ENCODE assay signal across 8 mouse cellular contexts in genomic region chr2:79646237-79646688, GRCm38 (mm10). TPM values are rescaled to one million over a fixed set of nuclear protein-coding genes. Genes with fewer than 3 reads are reported as not detected.
DNase-seq lines count a peak whose midpoint lies in the region.

No protein-coding gene starts in this region.

- peak; percentile 70 for DNase-seq in layer of hippocampus, adult 11-12 months (ENCODE audit: low spot score)
- no peak for DNase-seq in layer of hippocampus, adult 8-10 months (ENCODE audit: low spot score in 2 of 2)
- DNase-seq in MEL-GATA-1-ER (ENCODE audit: extremely low read depth, low read depth), result peak; percentile 24
- peak; percentile 78 for DNase-seq in cerebellum, adult 9-10 months
- peak; percentile 75 for DNase-seq in heart, postnatal 4 days
- DNase-seq in left cerebral cortex, adult 18-20 months (ENCODE audit: low spot score in 2 of 2), result peak; percentile 53 to 70
- peak; percentile 60 for DNase-seq in mesoderm, embryonic 11.5 days (ENCODE audit: low read depth, low spot score)
- DNase-seq in thymus, postnatal 14 days, result peak; percentile 76

RNA-seq across cellular contexts. Expression of gene Itprid2, which starts 11.1 kb away (rescaled TPM):
- total RNA-seq in layer of hippocampus, adult 8-10 months (2022), result 10 to 100 TPM; 43.7 to 54.0 (median 49.5) TPM
- 10 to 100 TPM; 23.3 to 27.4 TPM for total RNA-seq in heart, postnatal 4 days (2021)
- total RNA-seq in left cerebral cortex, adult 18-20 months (2021), result 10 to 100 TPM; 36.9 to 38.1 TPM

Comparison
In these comparisons a context has a peak if more than half of its experiments do, and no peak if none do; other contexts are left out.
1. DNase-seq: peak in layer of hippocampus, adult 11-12 months (single experiment), MEL-GATA-1-ER (single experiment), cerebellum, adult 9-10 months (single experiment), heart, postnatal 4 days (single experiment), left cerebral cortex, adult 18-20 months (2 of 2), mesoderm, embryonic 11.5 days (single experiment) and thymus, postnatal 14 days (single experiment); none in layer of hippocampus, adult 8-10 months (0 of 2).